13 mouse cellular contexts compared by ENCODE assay signal in genomic region chr6:87258976-87259375, GRCm38 (mm10).
DNase-seq lines count a peak whose midpoint lies in the region; ATAC-seq and TF ChIP-seq lines count a peak whose summit lies in the region.
"Had no signal": no experiment of that assay in that cellular context is flagged by ENCODE, and none has a peak within 500 bp of the region (broad histone marks: within the 10 kb centered on the region; RNA-seq: fewer than 3 reads in every experiment).

No protein-coding gene starts in this region.

- H3K36me3 ChIP-seq in hindbrain, postnatal 0 days (ENCODE audit: insufficient read depth, low read length), result no peaks in the 10 kb centered on the region
- no peaks in the 10 kb centered on the region for H3K36me3 ChIP-seq in hindbrain, embryonic 10.5 days
- no peaks in the 10 kb centered on the region for H3K36me3 ChIP-seq in midbrain, postnatal 0 days (ENCODE audit: insufficient read depth, low read length)
- no peaks in the 10 kb centered on the region for H3K36me3 ChIP-seq in midbrain, embryonic 16.5 days (ENCODE audit: control insufficient read depth, insufficient read depth, low read length)
- H3K36me3 ChIP-seq: intestine, embryonic 15.5 days had no signal

- H3K9me3 ChIP-seq in hindbrain, postnatal 0 days (ENCODE audit: low read length), result no peaks in the 10 kb centered on the region
- no peaks in the 10 kb centered on the region for H3K9me3 ChIP-seq in hindbrain, embryonic 10.5 days
- H3K9me3 ChIP-seq in midbrain, postnatal 0 days (ENCODE audit: low read length), result no peaks in the 10 kb centered on the region
- H3K9me3 ChIP-seq in midbrain, embryonic 16.5 days (replicated peaks; ENCODE audit: control insufficient read depth, low read length, poor library complexity, severe bottlenecking), result no peaks in the 10 kb centered on the region
- H3K9me3 ChIP-seq: intestine, embryonic 15.5 days; limb, embryonic 12.5 days had no signal

- TF ChIP-seq CTCF in hindbrain, postnatal 0 days (IDR thresholded peaks at IDR 0.05; ENCODE audit: low read depth), result no peak
- no peak for TF ChIP-seq CTCF in midbrain, postnatal 0 days (IDR thresholded peaks at IDR 0.05)

- H3K9ac ChIP-seq in hindbrain, postnatal 0 days (replicated peaks; ENCODE audit: low read length), result no peak overlapping the region
- H3K9ac ChIP-seq in midbrain, postnatal 0 days (replicated peaks; ENCODE audit: low read length, poor library complexity, severe bottlenecking), result no peak overlapping the region
- no peak overlapping the region for H3K9ac ChIP-seq in midbrain, embryonic 16.5 days (ENCODE audit: low read depth, low read length)
- H3K9ac ChIP-seq: intestine, embryonic 15.5 days; limb, embryonic 12.5 days had no signal

- ATAC-seq in hindbrain, postnatal 0 days, result peak; percentile 27; the same call in 1 of the 2 replicates
- no peak for ATAC-seq in midbrain, postnatal 0 days (ENCODE audit: low FRiP score)
- ATAC-seq in midbrain, embryonic 16.5 days, result no peak
- ATAC-seq: intestine, embryonic 15.5 days had no signal

- H3K4me3 ChIP-seq in hindbrain, postnatal 0 days (ENCODE audit: low read length), result no peak overlapping the region
- no peak overlapping the region for H3K4me3 ChIP-seq in hindbrain, embryonic 10.5 days
- no peak overlapping the region for H3K4me3 ChIP-seq in midbrain, postnatal 0 days (ENCODE audit: low read depth, low read length)
- H3K4me3 ChIP-seq in midbrain, embryonic 16.5 days (ENCODE audit: low read depth, low read length), result no peak overlapping the region
- H3K4me3 ChIP-seq: erythroblast, embryonic 14.5 days; intestine, embryonic 15.5 days; limb, embryonic 12.5 days had no signal

- peaks cover 17% of the 10 kb centered on the region for H3K4me1 ChIP-seq in hindbrain, postnatal 0 days (ENCODE audit: insufficient read depth, low read length)
- H3K4me1 ChIP-seq in hindbrain, embryonic 10.5 days (replicated peaks), result peaks cover 21% of the 10 kb centered on the region
- peaks cover 4% of the 10 kb centered on the region; the same call in 1 of the 2 replicates for H3K4me1 ChIP-seq in midbrain, postnatal 0 days (ENCODE audit: insufficient read depth, low read length)
- no peaks in the 10 kb centered on the region for H3K4me1 ChIP-seq in midbrain, embryonic 16.5 days (ENCODE audit: control insufficient read depth, insufficient read depth, low read length)
- H3K4me1 ChIP-seq: intestine, embryonic 15.5 days had no signal

- no peak overlapping the region for H3K4me2 ChIP-seq in hindbrain, postnatal 0 days (ENCODE audit: low read depth, low read length)
- H3K4me2 ChIP-seq in midbrain, postnatal 0 days (ENCODE audit: low read depth, low read length, poor library complexity, severe bottlenecking), result no peak overlapping the region
- H3K4me2 ChIP-seq in midbrain, embryonic 16.5 days (ENCODE audit: low read length), result no peak overlapping the region
- H3K4me2 ChIP-seq: intestine, embryonic 15.5 days; limb, embryonic 12.5 days had no signal

- WGBS in hindbrain, postnatal 0 days, result 31% methylated on average over 5 of the region's 5 CpGs
- 85% methylated on average over 5 of the region's 5 CpGs for WGBS in hindbrain, embryonic 10.5 days
- 59% methylated on average over 5 of the region's 5 CpGs for WGBS in midbrain, postnatal 0 days
- WGBS in midbrain, embryonic 16.5 days, result 57% methylated on average over 5 of the region's 5 CpGs

- no peaks in the 10 kb centered on the region for H3K27me3 ChIP-seq in hindbrain, postnatal 0 days (ENCODE audit: insufficient read depth, low read length)
- H3K27me3 ChIP-seq in hindbrain, embryonic 10.5 days (ENCODE audit: insufficient read depth, poor library complexity, severe bottlenecking), result no peaks in the 10 kb centered on the region
- H3K27me3 ChIP-seq in midbrain, postnatal 0 days (ENCODE audit: insufficient read depth, low read length), result no peaks in the 10 kb centered on the region
- H3K27me3 ChIP-seq in midbrain, embryonic 16.5 days (ENCODE audit: control insufficient read depth, insufficient read depth, low read depth, low read length), result no peaks in the 10 kb centered on the region
- H3K27me3 ChIP-seq: intestine, embryonic 15.5 days; limb, embryonic 12.5 days had no signal

- peak; percentile 27 for DNase-seq in adrenal gland, postnatal 10 days
- no peak for DNase-seq in adrenal gland, postnatal 4 days (ENCODE audit: low spot score in 2 of 2)
- peak; percentile 70 for DNase-seq in hindbrain, postnatal 0 days (ENCODE audit: low spot score)
- DNase-seq in hindbrain, embryonic 10.5 days (ENCODE audit: low spot score), result no peak
- peak; percentile 72 for DNase-seq in midbrain, postnatal 0 days (ENCODE audit: low spot score)
- peak; percentile 37 to 56 for DNase-seq in lung, postnatal 4 days
- DNase-seq in urinary bladder, adult 18-20 months (ENCODE audit: low spot score in 2 of 2), result no peak
- DNase-seq: gastrocnemius, postnatal 36 days had no signal

- no peak overlapping the region for H3K27ac ChIP-seq in hindbrain, postnatal 0 days
- no peak overlapping the region for H3K27ac ChIP-seq in hindbrain, embryonic 10.5 days
- H3K27ac ChIP-seq in midbrain, postnatal 0 days (ENCODE audit: low read depth, low read length), result no peak overlapping the region
- no peak overlapping the region for H3K27ac ChIP-seq in midbrain, embryonic 16.5 days (ENCODE audit: low read length)
- H3K27ac ChIP-seq: intestine, embryonic 15.5 days; limb, embryonic 12.5 days; macrophage had no signal

Comparison
In these comparisons a context has a peak if more than half of its experiments do, and no peak if none do; other contexts are left out.
1. DNase-seq: peak in adrenal gland, postnatal 10 days (single experiment), hindbrain, postnatal 0 days (single experiment), midbrain, postnatal 0 days (single experiment) and lung, postnatal 4 days (2 of 2); none in adrenal gland, postnatal 4 days (0 of 2), hindbrain, embryonic 10.5 days (single experiment) and urinary bladder, adult 18-20 months (0 of 2).